Mouse (Mus musculus): ENCODE measurements at regions not wholly inside any gene's neighbourhood (a gene's known extent, or its start where the extent isn't known, plus 50 kb on each side); places are given as distances from the start of the nearest gene placed in this dataset.

GRCm38 (mm10) chr2:118061291-118061690 is 50.4 kb upstream of the Thbs1 start:
- TF ChIP-seq POLR2A (IDR thresholded peaks at IDR 0.05; ENCODE audit: low read depth, low read length) (no peak), CTCF (IDR thresholded peaks at IDR 0.05; ENCODE audit: extremely low read depth, insufficient read depth, insufficient read length, insufficient replicate concordance) (no peak)

Measured in spleen, adult 2 months (tissue).